Mouse (Mus musculus) heart, adult 2 months (tissue): Measurements from ENCODE around the gene Acot5.

ENCODE experiments used
- EP300 ChIP-seq: fragments of 200-500 bp; IDR thresholded peaks from 2 replicates; pipeline ENCODE4 v1.6.1; 2011; ENCODE audit warnings: low read depth, low read length, control low read depth; ENCODE audit not compliant: insufficient read depth
- POLR2A ChIP-seq: fragments of 200-500 bp; IDR thresholded peaks from 2 replicates; pipeline ENCODE4 v1.6.1; 2011; ENCODE audit warnings: mild to moderate bottlenecking, low read depth, low read length, control low read depth; ENCODE audit not compliant: insufficient read depth

GRCm38 (mm10) chr12:84042248-84042647 lies 26.9 kb upstream of the Acot5 start:
- no peak for TF ChIP-seq EP300
- no peak for TF ChIP-seq POLR2A
